Mouse (Mus musculus): ENCODE data around the gene Mark3. TPM values are rescaled to one million over a fixed set of nuclear protein-coding genes. Genes with fewer than 3 reads are reported as not detected.
"Not testable (repeated sequence)": the region's sequence is repeated elsewhere in the genome, so short reads cannot be mapped to it uniquely, and the experiment has no call there.

The Mark3 gene
- polyA plus RNA-seq, 1 experiment = 4.4 TPM

- Histone ChIP-seq H3K27me3 (replicated peaks) (peaks cover 10% of the 10 kb centered on the region), H3K36me3 (replicated peaks; ENCODE audit: low read length) (peaks cover 40% of the 10 kb centered on the region), H3K4me3 (replicated peaks) (peak within 1 kb of the TSS; percentile 92), H3K4me1 (peaks cover 57% of the 10 kb centered on the region), H3K9me3 (no peaks in the 10 kb centered on the region)
- TF ChIP-seq GATA1 (IDR thresholded peaks at IDR 0.05; ENCODE audit: borderline replicate concordance, low read length) (no peak), FLI1 (IDR thresholded peaks at IDR 0.05; ENCODE audit: low read length) (no peak)
Observed at GRCm38 (mm10) chr12:111537796-111538291, 36.5 kb upstream of the Mark3 start, which contains the start of gene Eif5. Eif5 (plus strand) TSS chr12:111538016.

GRCm38 (mm10) chr12:111538292-111539040 is 35.9 kb upstream of the Mark3 start:
- H3K4me1 ChIP-seq = peaks cover 57% of the 10 kb centered on the region
- TF ChIP-seq FLI1 (IDR thresholded peaks at IDR 0.05; ENCODE audit: low read length) = no peak
- TF ChIP-seq GATA1 (IDR thresholded peaks at IDR 0.05; ENCODE audit: borderline replicate concordance, low read length) = no peak
- H3K27me3 ChIP-seq (replicated peaks) = peaks cover 6% of the 10 kb centered on the region
- H3K36me3 ChIP-seq (replicated peaks; ENCODE audit: low read length) = peaks cover 46% of the 10 kb centered on the region
- H3K4me3 ChIP-seq (replicated peaks) = peak overlapping the region; percentile 92
- H3K9me3 ChIP-seq = no peaks in the 10 kb centered on the region

- H3K4me1 ChIP-seq = peaks cover 56% of the 10 kb centered on the region
Observed at GRCm38 (mm10) chr12:111539041-111539345, 35.3 kb upstream of the Mark3 start.

GRCm38 (mm10) chr12:111547070-111547469 is 27.3 kb upstream of the Mark3 start:
- no peaks in the 10 kb centered on the region for H3K9me3 ChIP-seq
- H3K36me3 ChIP-seq (replicated peaks; ENCODE audit: low read length) = peaks cover 54% of the 10 kb centered on the region
- H3K27me3 ChIP-seq (replicated peaks) = no peaks in the 10 kb centered on the region
- H3K4me3 ChIP-seq (replicated peaks) = no peak overlapping the region
- no peak for TF ChIP-seq GATA1 (IDR thresholded peaks at IDR 0.05; ENCODE audit: borderline replicate concordance, low read length)
- no peak for TF ChIP-seq FLI1 (IDR thresholded peaks at IDR 0.05; ENCODE audit: low read length)
- peaks cover 16% of the 10 kb centered on the region for H3K4me1 ChIP-seq

More at GRCm38 (mm10) chr12:111539041-111539345, 35.3 kb upstream of the Mark3 start:
- H3K9me3 ChIP-seq = no peaks in the 10 kb centered on the region
- H3K27me3 ChIP-seq (replicated peaks) = peaks cover 6% of the 10 kb centered on the region
- H3K36me3 ChIP-seq (replicated peaks; ENCODE audit: low read length) = peaks cover 51% of the 10 kb centered on the region
- peak overlapping the region; percentile 92 for H3K4me3 ChIP-seq (replicated peaks)
- TF ChIP-seq FLI1 (IDR thresholded peaks at IDR 0.05; ENCODE audit: low read length) = no peak
- TF ChIP-seq GATA1 (IDR thresholded peaks at IDR 0.05; ENCODE audit: borderline replicate concordance, low read length) = no peak

GRCm38 (mm10) chr12:111548555-111549289 is 25.6 kb upstream of the Mark3 start:
- Histone ChIP-seq H3K36me3 (replicated peaks; ENCODE audit: low read length) (peaks cover 38% of the 10 kb centered on the region), H3K4me1 (peaks cover 8% of the 10 kb centered on the region), H3K27me3 (replicated peaks) (no peaks in the 10 kb centered on the region), H3K4me3 (replicated peaks) (no peak overlapping the region), H3K9me3 (no peaks in the 10 kb centered on the region)
- TF ChIP-seq GATA1 (IDR thresholded peaks at IDR 0.05; ENCODE audit: borderline replicate concordance, low read length) (no peak), FLI1 (IDR thresholded peaks at IDR 0.05; ENCODE audit: low read length) (no peak)

- peaks cover 24% of the 10 kb centered on the region for H3K36me3 ChIP-seq (replicated peaks; ENCODE audit: low read length)
- peaks cover 8% of the 10 kb centered on the region for H3K4me1 ChIP-seq
- no peak overlapping the region for H3K4me3 ChIP-seq (replicated peaks)
- H3K9me3 ChIP-seq = no peaks in the 10 kb centered on the region
- no peaks in the 10 kb centered on the region for H3K27me3 ChIP-seq (replicated peaks)
- TF ChIP-seq FLI1 (IDR thresholded peaks at IDR 0.05; ENCODE audit: low read length) (no peak), GATA1 (IDR thresholded peaks at IDR 0.05; ENCODE audit: borderline replicate concordance, low read length) (no peak)
Observed at GRCm38 (mm10) chr12:111550679-111551078, 23.6 kb upstream of the Mark3 start.

- H3K4me3 ChIP-seq (replicated peaks) = no peak overlapping the region
- H3K27me3 ChIP-seq (replicated peaks) = no peaks in the 10 kb centered on the region
- H3K9me3 ChIP-seq = no peaks in the 10 kb centered on the region
- H3K4me1 ChIP-seq = peaks cover 8% of the 10 kb centered on the region
- TF ChIP-seq GATA1 (IDR thresholded peaks at IDR 0.05; ENCODE audit: borderline replicate concordance, low read length) (no peak), FLI1 (IDR thresholded peaks at IDR 0.05; ENCODE audit: low read length) (no peak)
- peaks cover 14% of the 10 kb centered on the region for H3K36me3 ChIP-seq (replicated peaks; ENCODE audit: low read length)
Observed at GRCm38 (mm10) chr12:111552342-111552741, 22.0 kb upstream of the Mark3 start.

- peaks cover 3% of the 10 kb centered on the region for H3K36me3 ChIP-seq (replicated peaks; ENCODE audit: low read length)
- H3K4me1 ChIP-seq = peaks cover 26% of the 10 kb centered on the region
- H3K4me3 ChIP-seq (replicated peaks) = no peak overlapping the region
- H3K27me3 ChIP-seq (replicated peaks) = peaks cover 8% of the 10 kb centered on the region
- H3K9me3 ChIP-seq = no peaks in the 10 kb centered on the region
- TF ChIP-seq GATA1 (IDR thresholded peaks at IDR 0.05; ENCODE audit: borderline replicate concordance, low read length) (no peak), FLI1 (IDR thresholded peaks at IDR 0.05; ENCODE audit: low read length) (no peak)
Observed at GRCm38 (mm10) chr12:111555357-111555756, 19.0 kb upstream of the Mark3 start.

GRCm38 (mm10) chr12:111555893-111556292 is 18.4 kb upstream of the Mark3 start:
- Histone ChIP-seq H3K27me3 (replicated peaks) (peaks cover 14% of the 10 kb centered on the region), H3K4me1 (peaks cover 27% of the 10 kb centered on the region)
- H3K9me3 ChIP-seq; H3K4me3 ChIP-seq (replicated peaks); H3K36me3 ChIP-seq (replicated peaks; ENCODE audit: low read length): not testable (repeated sequence)

GRCm38 (mm10) chr12:111557538-111557937 is 16.8 kb upstream of the Mark3 start:
- H3K36me3 ChIP-seq (replicated peaks; ENCODE audit: low read length) = no peaks in the 10 kb centered on the region
- TF ChIP-seq FLI1 (IDR thresholded peaks at IDR 0.05; ENCODE audit: low read length) = no peak

More at GRCm38 (mm10) chr12:111557538-111557937, 16.8 kb upstream of the Mark3 start:
- Histone ChIP-seq H3K4me1 (peaks cover 29% of the 10 kb centered on the region), H3K27me3 (replicated peaks) (peaks cover 14% of the 10 kb centered on the region), H3K4me3 (replicated peaks) (no peak overlapping the region), H3K9me3 (no peaks in the 10 kb centered on the region)

All from megakaryocyte, embryonic 14.5 days (primary cell).